Mouse (Mus musculus) yolk sac, embryonic 10.5 days (tissue): ENCODE results near the gene Zfp786.

Experiments used
- DNase-seq: peaks from one replicate; pipeline ENCODE4 v3.0.0-alpha.2; 2017; ENCODE audit warnings: low spot score

Gene Zfp786

GRCm38 (mm10) chr6:47821236-47821635 lies 9.4 kb downstream of the Zfp786 start:
- DNase-seq, result no peak

DNA sequence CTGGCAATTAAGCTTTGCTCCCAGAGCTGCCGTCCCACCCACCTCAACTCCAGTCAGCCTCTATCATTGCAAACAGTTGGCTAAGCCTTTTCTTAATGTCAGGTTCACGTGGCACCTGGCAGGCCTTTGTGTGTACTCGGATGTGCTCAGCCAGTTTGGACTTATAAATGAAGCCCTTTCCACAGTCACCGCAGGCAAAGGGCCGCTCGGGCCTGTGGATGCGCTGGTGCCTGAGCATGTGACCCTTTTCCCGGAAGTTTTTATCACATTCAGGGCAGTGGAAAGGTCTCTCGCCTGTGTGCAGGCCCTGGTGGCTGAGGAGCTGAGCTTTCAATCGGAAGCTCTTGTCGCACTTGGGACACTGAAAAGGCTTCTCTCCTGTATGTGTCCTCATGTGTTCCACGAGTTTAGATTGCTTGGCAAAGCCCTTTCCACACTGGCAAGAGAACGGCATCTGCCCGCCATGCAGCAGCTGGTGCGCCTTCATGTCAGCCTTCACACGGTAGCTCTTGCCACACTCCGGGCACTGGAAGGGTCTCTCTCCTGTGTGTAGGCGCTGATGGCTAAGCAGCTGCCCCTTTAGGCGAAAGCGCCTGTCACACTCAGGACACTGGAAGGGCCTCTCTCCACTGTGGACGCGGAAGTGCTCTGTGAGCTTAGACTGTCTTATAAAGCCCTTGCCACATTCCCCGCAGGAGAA lies 10.9 kb downstream of the Zfp786 start:
- DNase-seq, result no peak

DNA sequence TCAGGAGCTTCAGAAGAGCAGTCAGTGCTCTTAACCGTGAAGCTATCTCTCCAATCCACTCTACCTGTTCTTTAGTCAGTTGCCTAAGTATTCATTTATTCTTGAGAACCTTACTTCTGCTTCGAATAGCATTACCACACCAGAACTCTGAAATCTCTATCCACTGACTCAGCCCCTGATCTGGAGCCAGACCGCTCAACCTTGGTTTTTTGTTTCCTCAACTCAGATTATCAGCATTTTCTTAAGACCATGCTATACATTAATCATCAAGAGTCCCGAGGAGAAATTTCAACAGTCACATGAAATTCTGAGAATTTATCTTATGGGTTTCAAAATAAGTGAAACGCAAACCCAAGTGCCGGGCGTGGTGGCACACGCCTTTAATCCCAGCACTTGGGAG lies 11.9 kb downstream of the Zfp786 start:
- DNase-seq, result no peak

DNA sequence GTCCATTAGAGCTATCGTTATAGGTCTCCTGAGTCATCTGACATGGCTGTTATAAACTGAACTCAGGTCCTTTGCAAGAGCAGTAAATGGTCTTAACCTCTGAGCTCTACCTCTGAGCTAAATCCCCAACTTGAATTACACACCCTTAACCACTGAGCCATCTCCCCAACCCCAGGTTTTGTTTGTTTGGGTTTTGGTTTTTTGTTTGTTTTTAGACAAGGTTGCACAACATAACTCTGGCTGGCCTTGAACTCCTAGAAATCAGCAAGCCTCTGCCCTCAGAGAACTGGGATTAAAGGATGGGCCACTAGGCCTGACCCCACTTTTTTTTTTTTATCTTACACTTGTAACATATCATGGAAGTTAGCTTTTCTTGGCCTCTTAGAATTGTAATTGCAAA lies 14.5 kb downstream of the Zfp786 start:
- DNase-seq, result no peak

DNA sequence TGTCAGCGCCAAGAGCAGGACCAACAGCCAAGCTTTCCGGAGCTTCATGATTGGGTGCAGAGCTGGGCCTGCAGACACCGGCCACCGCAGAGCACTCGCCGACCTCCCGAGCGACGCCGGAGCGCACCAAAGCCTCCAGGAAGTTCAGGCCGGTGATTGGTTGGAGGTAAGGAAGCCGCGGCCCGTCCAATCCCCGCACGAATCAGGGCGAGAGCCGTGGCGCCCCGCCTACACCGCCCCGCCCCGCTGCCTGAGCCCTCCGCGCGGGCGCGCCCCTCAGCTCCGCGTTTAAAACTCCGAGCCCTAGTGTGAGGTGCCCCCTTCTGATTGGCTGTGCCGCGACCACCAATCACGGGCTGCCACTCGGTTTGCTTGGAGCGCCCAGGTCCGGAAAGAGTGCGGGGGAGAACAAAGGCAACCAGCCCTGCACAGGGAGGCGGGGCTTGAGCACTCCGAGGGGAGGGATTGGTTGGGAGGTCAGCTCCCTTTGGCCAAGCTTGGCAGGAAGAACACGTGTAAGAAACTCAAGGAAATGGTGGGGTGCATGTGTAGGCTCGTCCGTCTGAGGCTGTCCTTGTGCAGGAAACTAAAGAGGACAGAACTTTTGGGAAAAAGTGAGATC lies 17.3 kb downstream of the Zfp786 start, which contains the start of gene Pdia4:
Gene Pdia4 (minus strand): TSS at position 174 of the 622 bp plus-strand sequence.
- peak; percentile 100 for DNase-seq

DNA sequence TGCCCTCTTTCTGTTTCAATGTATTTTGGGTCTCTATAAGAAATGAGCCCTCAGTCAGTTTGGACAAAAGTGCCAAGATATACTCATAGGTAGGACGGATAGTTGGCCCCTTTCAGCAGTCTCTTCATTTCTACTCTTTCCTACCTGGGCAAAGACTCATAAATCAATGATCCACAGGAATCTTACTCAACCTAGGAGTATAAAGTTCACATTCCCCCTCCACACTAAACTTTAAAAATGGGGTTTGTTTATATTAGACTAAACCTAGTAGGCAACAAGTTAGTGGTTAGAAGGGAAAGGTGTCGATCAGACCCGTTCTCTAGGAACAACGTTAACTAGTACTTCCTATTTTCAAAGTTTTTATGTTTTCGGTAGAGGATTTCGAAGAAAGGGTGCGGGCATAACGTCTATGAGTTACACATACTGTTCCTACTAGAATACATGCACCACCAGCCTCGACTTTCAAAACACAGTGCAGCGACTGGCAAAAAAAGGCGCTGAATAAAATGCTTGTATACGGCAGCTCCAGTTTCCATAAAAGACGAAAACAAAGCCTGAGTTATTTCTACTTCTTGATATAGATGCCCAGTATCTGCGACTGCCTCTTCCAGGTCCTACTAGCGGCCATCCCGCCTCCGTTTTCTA lies 18.3 kb downstream of the Zfp786 start:
- DNase-seq, result peak; percentile 29

- DNase-seq, result no peak
Measured at GRCm38 (mm10) chr6:47811324-47811723, 19.3 kb downstream of the Zfp786 start.

DNA sequence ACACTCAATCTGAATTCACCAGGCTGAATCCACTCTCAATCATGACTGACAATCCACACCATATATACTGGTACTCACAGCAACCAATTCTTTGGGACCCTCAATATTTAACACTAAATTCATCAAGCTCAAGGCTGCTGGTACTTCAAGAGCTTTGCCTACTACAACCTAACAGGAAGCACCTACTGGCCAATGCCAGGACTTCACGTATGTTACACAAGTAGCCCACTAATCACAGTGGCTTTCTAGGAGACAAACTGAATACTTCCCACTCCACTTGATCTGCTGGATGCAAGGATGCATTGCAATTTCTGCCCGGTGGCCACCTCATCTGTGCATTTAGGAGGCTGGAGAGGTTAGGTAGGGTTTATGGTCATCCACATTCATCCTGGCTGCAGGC lies 20.5 kb downstream of the Zfp786 start:
- no peak for DNase-seq

DNA sequence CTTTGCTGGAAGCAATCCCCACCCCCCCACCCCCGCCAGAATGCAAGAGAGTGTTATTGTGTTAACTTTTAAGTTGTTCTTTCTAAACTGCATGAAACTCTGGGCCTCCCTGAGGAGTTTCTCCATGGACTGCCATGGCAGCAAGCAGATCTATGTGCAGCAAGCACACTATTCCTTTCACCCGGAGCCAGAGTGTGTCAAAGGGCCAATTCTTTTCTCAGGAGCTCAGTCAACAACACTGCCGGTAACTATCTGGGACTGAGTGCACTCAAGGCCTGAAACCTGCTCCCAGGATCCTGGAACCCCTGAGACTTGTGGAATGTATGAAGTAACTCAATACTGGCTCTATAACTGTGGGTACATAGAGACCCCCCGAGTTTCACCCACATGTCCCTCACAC lies 21.6 kb downstream of the Zfp786 start:
- DNase-seq, result no peak

DNA sequence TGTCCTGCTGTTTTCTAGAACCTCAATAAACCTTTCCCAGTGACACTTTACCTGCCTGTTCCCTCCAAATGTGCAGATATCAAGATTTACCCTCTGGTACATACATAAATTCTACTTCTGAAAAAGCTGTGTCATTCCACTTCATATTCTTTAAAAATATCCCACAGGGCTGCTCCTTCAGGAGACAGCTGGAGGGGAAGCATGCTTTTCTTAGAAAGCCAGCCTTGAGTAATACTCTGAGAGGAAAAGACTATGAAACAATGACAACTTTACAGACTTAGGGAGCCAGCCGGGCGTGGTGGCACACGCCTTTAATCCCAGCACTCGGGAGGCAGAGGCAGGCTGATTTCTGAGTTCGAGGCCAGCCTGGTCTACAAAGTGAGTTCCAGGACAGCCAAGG lies 22.1 kb downstream of the Zfp786 start:
- no peak for DNase-seq

- DNase-seq, result no peak
Measured at GRCm38 (mm10) chr6:47807419-47807818, 23.2 kb downstream of the Zfp786 start.

- no peak for DNase-seq
Measured at GRCm38 (mm10) chr6:47805520-47805919, 25.1 kb downstream of the Zfp786 start.

GRCm38 (mm10) chr6:47799079-47799478 lies 31.6 kb downstream of the Zfp786 start:
- no peak for DNase-seq

DNA sequence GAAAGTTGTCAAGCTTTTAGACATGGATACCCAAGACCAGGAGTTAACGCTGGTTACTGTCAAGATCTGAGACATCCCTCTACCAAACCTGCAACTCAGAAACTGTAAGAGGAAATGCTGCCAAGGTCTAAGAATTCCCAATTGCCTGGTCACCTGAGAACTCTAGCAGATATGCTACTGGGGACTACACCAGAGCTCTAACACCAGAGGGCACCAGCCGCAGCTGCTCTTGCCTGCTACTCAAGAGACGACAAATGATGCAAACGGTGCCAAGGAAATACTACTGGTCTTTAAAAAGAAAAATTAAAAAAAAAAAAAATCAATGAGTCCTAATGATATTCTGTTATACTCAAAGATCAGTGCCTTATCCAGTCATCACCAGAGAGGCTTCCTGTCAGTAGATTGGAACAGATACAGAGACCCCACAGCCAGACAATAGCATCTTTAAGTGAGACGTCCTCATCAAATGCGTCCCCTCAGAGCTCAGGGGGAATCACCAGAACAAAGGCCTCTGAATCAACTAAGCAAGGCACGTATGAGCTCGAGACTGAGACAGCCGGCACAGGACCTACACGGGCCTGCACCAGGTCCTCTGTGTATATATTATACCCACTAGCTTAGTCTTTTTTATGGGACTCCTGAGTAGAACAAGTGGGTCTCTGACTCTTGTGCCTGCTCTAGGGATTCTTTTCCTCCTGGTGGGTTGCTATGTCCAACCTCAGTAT lies 36.4 kb downstream of the Zfp786 start:
- no peak for DNase-seq

- DNase-seq, result no peak
Measured at GRCm38 (mm10) chr6:47793284-47793683, 37.4 kb downstream of the Zfp786 start.

GRCm38 (mm10) chr6:47792533-47792932 lies 38.1 kb downstream of the Zfp786 start:
- DNase-seq, result no peak

- DNase-seq, result no peak
Measured at GRCm38 (mm10) chr6:47790745-47791144, 39.9 kb downstream of the Zfp786 start.

GRCm38 (mm10) chr6:47788821-47789220 lies 41.8 kb downstream of the Zfp786 start:
- no peak for DNase-seq

DNA sequence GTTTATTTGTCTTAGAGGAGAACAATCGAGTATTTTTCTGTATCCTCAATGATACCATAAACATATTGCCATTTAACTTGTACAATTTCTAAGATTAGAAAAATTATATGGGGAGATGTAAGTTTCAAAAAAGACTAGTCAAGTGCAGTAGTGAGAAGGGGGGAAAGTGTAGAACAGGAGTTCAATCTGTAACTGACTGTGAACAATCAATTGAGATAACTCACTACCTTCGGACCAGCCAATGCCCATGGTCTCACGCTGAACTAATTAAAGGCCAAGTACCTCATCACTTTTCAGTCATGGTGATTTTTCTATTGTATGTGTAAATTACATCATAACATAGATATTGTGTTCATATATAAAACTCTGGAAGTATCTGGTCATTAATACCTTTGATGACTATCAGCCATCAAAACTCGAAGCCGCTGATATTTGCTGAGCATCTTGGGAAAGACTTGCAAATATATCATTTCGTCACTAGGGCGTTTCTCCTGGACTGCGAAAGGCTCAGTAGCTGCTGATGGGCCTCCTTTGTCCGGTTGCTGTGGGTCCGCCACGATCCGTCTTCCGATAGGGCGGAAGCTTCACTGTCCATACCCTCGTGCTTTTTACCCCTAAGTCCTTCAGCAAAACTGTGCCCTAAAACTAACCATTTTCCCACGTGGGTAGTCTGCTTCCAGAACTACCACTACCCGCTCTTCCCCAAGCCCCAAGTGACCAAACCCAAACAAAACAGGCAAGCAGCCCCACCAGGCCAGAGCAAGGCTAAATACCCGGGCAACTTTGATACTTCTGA lies 42.5 kb downstream of the Zfp786 start:
- DNase-seq, result peak; percentile 91

- DNase-seq, result no peak
Measured at GRCm38 (mm10) chr6:47784707-47785412, 45.8 kb downstream of the Zfp786 start.
